Mouse (Mus musculus) ES-E14 (cell line): ENCODE measurements at regions not wholly inside any gene's neighbourhood (a gene's known extent, or its start where the extent isn't known, plus 50 kb on each side); places are given as distances from the start of the nearest gene placed in this dataset.

Experiments
- CHD2 ChIP-seq: IDR thresholded peaks from 2 replicates; pipeline ENCODE4 v1.6.1; 2014; ENCODE audit warnings: mild to moderate bottlenecking, low read depth, low read length, inconsistent platforms
- MAFK ChIP-seq: IDR thresholded peaks from 2 replicates; pipeline ENCODE4 v1.6.1; 2014; ENCODE audit warnings: mild to moderate bottlenecking, low read depth, low read length, inconsistent platforms; ENCODE audit not compliant: insufficient read depth
- ZNF384 ChIP-seq: IDR thresholded peaks from 2 replicates; pipeline ENCODE4 v1.6.1; 2012; ENCODE audit warnings: low read depth, low read length, inconsistent platforms

GRCm38 (mm10) chr8:26243743-26244142 is 124.4 kb downstream of the Gm45692 start:
- TF ChIP-seq ZNF384, result no peak
- no peak for TF ChIP-seq MAFK
- no peak for TF ChIP-seq CHD2
